2 mouse cellular contexts compared by ENCODE assay signal in genomic region chr7:28816920-28817319, GRCm38 (mm10).
A peak's percentile ranks its signal among the peaks of the same experiment; 100 is the strongest.
TF ChIP-seq lines count a peak whose summit lies in the region.

No protein-coding gene starts in this region.

TF ChIP-seq in CH12.LX, 34 proteins besides CTCF, POLR2A, EP300 and RAD21:
- TF ChIP-seq CHD1 (IDR thresholded peaks at IDR 0.05; ENCODE audit: low read depth, low read length) (peak; percentile 37; the same call in 1 of the 2 replicates), ZNF384 (IDR thresholded peaks at IDR 0.05; ENCODE audit: low read depth, low read length) (no peak)
TF ChIP-seq in CH12.LX: peak in this region for 1.

TF ChIP-seq in MEL, 35 proteins besides CTCF, POLR2A, EP300 and RAD21:
- TF ChIP-seq POLR2AphosphoS5 (IDR thresholded peaks at IDR 0.05; ENCODE audit: borderline replicate concordance, low read depth, low read length) = 0 out of 2 replicates have a peak, but pooled peaks have one; percentile 69
- no peak for TF ChIP-seq TAL1 (IDR thresholded peaks at IDR 0.05; ENCODE audit: low read length)
- TF ChIP-seq KAT2A (conservative IDR thresholded peaks at IDR 0.05; ENCODE audit: low read depth, low read length) = no peak
- TF ChIP-seq RCOR1 (IDR thresholded peaks at IDR 0.05; ENCODE audit: low read depth, low read length) = 0 out of 2 replicates have a peak, but pooled peaks have one; percentile 10
- TF ChIP-seq ZKSCAN1 (IDR thresholded peaks at IDR 0.05; ENCODE audit: low read depth, low read length) = 0 out of 2 replicates have a peak, but pooled peaks have one; percentile 48
- TF ChIP-seq GATA1 (IDR thresholded peaks at IDR 0.05; ENCODE audit: low read depth, low read length) = no peak
